Mouse (Mus musculus) spleen, adult 12 weeks (tissue): Measurements from ENCODE around the gene Rasgrp3.
"Not testable (repeated sequence)": the region's sequence is repeated elsewhere in the genome, so short reads cannot be mapped to it uniquely, and the experiment has no call there.

ENCODE experiments used
- DNase-seq: peaks from one replicate; pipeline ENCODE4 v3.0.0; 2022; ENCODE audit warnings: low spot score

Gene Rasgrp3

DNA sequence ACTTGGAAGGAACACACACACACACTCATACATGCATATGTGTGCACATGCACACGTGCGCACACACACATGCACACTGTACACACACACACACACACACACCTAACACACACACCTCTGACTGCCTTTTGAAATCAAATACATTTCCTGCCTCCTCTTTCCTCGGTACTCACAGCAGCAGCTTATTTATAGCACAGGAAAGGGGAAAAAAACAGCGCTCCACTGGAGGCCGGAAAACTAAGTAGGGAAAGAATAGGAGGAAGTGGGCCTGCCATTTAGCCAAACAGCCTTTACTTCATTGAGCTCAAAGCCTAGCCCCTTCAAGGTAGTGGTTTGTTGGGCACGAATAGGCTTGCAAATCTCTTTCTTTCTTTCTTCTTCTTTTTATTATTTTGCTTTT is at the start of gene Rasgrp3:
TSS of gene Rasgrp3 (plus strand) at position 298 of the 400 bp plus-strand sequence.
- DNase-seq, result no peak

DNA sequence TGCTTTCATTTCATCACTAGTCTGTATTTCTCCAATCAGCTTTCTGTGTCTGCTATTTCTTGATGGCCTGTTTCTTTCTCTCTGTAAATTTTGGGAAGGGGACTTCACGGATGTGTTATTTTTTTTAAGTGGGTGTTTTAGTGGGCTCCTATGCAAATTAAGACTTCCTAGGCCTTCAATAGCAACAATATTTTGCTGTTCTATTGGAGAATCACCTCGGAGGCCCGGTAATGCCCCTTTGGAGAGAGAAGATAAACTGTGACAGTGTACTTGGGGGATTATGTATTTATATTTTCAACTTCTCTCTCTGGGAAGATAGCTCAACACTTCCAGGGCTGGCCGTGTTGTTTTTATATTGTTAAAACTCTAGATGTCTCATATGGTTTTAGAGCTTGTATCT is 47.3 kb upstream of the Rasgrp3 start:
- no peak for DNase-seq

DNA sequence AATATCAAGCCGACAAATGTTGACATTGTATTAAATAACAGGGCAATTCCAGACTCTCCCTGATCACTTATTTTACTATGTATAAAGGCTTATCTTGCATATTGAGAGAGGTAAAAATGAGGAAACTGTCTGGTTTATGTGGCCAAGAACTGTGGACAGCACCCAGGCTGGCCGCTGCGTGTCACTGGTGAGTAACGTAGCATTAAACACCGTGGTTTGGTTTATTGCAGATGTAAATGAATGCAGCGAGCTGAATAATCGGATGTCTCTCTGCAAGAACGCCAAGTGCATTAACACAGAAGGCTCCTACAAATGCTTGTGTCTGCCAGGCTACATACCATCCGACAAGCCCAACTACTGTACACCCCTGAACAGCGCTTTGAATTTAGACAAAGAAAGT is 45.6 kb upstream of the Rasgrp3 start:
- DNase-seq, result no peak

DNA sequence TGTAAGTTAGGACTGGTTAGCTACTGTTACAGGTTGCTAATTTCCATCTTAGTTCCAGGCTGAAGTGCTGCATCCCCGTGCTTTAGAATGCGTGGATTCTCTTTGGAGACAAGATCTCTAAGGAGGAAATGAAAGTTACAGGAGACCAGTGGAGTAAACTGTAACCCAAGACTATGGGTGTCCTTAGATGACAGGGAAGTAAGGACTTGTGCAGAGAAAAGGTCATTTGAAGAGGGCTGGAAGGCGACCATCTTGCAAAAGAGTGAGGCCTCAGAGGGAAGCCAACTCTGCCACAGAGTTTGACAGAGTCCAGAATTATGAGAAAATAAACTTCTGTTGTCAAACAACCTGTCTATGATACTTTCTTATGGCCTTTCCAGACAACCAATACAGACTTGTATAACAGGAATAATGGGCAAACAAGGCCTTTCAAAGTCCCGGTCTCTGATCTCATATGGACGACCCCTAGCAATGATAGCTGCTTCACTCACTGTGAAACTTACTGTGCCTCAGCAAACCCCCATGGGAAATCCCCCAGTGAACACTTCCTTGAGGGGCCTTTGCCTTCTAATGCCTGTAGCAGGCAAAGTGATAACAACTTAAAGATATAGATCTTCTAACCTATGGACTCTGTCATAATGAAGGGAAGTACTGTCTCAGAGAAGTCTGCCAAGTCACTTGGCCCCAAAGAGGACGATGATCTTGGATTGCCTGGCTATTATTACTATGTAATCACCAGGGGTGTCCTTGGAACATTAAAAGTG is 44.1 kb upstream of the Rasgrp3 start:
- no peak for DNase-seq

DNA sequence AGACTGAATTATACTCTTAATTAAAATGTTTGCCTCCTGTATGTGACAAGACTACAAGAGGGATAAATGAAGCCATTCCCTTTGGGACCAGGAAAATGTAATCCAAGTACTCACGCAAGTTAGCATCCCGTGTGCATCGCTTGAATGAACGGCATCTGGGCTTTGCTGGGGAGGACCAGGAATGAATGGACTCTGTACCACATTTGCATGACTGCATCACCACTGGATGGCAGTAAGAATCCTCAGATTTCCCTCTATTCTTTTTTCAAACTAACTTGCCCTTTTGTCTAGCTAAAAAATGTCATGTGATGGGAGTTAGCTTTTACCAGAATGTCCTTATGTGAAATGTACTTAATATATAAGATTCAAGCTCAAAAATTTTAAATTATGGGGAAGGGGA is 29.3 kb upstream of the Rasgrp3 start:
- DNase-seq, result no peak

DNA sequence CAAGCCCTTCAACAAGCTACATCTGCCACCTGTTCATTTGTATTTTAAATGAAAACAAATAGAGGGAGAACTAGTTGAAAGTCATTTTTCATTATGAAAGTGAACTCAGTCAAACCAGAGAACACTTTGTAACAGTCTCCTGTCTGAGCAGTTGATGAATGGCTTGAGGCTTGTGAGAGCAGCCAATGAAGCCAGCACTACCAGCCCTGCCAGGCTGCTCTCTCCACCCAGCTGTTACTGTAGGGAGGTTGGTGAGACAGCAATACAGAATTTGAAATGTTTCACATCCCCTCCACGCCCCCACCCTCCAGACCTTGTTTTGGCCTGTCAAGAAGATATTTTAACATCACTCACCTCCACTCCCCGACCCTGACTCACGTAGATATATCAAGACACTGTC is 18.8 kb upstream of the Rasgrp3 start:
- no peak for DNase-seq

DNA sequence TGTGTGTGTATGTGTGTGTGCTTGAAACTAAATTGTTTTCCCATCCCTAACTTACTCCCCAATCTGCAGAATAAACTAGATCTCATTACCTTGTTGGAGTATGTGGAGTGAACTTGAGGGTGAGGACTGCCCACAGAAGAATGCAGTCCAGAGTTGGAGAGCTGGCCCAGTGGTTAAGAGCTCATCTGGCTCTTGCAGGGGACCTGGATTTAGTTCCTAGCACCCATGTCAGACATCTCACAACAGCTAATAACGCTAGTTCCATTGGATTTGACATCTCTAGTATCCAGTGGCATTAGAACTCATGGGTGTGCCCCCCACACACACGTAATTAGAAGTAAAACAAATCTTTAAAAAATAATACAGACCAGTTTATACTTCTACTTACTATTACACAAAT is 1.5 kb upstream of the Rasgrp3 start:
- DNase-seq, result no peak

DNA sequence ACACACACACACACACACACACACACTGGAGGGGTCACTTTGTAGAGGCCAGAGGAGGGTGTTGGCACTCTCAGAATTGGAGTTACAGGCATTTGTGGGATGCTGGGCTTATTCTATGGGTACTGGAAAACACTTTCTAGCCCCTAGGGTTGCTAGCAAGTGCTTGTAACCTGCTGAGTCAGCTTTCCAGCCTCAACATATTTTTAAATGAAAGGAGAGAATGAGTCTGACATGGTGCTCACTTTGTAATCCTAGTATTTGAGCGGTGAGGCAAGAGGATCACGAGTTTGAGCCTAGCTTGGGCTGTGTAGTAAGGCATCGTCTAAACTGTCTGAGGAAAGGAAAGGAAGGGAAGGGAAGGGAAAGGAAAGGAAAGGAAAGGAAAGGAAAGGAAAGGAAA is 825 bp upstream of the Rasgrp3 start:
- no peak for DNase-seq

DNA sequence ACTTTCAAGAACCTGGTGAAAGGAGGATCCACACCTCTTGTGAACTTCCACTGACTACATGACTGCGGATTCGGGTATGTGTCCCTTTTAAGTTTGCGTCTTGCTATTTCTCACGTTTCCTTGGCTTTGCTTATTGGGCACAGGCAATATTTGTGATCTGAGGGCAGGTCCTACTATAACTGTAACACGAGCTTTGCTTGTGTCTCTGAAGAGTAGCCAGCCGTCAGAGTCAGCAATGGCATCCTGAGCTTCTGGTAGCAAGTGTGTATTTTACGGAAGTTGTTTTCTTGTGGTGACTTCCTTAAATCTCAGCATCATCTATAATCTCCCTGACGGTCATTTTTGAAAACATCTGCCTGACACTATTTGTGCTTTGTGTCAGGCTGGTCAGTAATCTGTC is 399 bp downstream of the Rasgrp3 start:
- no peak for DNase-seq

DNA sequence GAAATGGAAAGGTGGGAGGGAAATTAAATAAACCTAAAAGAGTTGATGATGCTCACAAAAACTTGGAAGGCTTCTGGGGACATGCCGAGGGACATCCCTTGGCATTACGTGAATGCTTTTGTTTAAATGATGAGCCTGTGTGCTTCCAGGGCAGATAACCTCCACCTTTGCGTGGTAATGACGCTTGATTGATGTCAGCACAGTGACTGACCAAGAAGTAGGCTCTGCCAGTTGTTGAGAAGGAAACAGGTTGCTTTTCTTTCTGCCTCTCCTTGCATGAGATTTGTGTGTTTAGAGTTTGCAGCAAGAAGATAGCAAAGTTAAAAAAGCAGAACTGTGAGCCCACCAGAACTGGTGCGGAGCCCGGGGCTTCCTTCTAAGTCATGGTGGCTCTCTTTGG is 1.1 kb downstream of the Rasgrp3 start:
- no peak for DNase-seq

DNA sequence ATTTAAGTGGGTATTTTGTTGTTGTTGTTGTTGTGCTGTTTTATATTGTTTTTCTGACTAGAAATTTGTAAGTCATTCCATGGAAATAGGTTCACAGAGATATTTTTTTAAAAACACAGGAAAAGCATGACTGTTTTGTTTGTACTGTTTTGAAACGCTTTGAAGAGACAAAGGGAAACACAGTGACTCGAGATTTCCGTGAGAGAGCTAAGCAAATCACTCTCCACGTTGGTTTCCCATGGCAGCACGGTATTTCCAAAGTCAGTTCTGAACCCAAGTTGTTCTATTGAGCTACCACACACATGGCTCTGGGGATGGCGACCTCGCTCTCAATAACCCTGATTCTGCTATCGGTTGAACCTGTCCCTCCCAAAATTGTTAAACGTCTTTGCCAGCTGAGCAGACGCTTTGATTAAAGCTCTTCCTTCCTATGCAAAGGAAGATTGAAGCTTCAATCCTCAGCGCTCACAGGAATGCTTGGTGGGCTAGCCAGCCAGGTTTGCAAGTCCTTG is 1.6 kb downstream of the Rasgrp3 start:
- DNase-seq, result no peak

DNA sequence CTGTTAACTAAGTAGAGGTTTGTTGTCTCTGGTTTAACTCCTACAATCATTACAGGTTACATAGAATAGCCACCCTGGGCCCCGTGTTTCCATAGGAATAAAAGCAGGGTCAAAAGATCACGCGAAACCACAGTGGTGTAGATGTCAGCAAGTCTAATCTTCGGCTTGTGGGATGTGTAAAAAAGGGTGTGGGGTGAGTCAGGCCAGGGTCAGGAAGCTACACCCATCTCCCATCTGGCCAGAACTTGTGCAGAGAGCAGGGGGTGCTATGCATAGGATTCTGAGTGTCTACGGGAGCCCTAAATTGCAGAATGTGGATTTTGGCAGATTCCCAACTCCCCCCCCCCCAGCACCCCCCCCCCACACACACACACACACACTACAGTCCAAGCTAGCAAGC is 2.5 kb downstream of the Rasgrp3 start:
- no peak for DNase-seq

DNA sequence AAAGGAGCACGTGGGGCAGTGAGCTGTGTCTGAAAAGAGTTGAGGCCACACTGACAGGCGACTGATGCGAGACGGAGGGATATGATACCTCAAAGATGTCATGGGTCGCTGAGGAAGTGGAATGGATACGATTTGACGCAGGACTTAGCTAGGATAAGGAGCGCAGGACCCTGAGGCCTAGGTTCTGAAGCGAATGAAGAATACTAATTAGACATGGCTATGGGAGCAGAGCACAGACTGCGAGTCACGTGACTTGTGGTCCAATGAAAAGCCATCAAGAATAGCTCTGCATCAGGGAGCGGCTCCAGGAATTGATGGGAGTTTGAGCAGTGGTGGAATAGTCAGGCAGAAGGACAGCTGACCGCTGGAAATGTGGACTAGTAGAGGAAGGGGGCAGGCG is 3.4 kb downstream of the Rasgrp3 start:
- DNase-seq, result no peak

DNA sequence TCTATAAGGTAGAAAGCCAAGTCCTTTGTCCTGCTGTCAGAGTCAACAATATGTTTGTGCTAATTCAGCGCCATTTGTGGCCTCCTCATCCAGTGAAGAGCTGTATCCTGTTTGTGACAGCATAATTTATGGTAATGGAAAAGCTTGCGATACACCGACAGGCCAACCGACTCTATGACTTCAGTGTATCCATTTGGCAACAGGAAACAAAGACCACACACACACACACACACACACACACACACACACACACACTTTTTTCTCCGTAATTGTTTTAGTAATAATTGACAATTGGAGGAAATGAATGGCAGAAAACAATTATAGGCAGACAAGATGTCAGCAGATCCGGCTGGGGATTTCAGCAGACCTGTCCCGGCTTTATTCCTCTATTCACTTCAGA is 4.9 kb downstream of the Rasgrp3 start:
- no peak for DNase-seq

DNA sequence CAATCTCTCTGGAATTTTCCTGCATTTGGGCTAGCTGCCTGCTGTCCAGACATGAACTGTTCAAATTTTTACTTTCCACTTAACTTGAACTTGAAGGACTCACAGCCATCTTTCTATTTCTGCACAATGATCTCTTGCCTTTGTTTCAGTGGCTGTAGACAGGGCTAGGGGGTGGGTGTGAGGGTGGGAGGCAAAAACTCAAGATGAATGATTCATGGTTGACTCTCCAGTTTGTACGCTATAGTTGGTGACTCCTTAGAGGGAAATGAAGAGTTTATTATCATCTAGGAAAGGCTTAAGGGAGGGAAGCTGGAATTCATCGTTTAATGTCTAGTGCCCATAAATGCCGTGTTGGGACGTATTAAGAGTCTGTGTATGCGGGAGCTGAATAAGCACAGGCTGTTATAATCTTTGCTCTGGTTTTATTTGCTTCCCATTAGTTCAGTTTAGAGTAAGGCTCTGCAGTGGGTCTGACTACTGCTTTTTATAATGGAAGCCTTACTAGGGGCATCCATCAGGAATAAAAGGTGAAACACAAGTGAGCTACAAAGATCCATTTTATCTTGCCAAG is 5.6 kb downstream of the Rasgrp3 start:
- DNase-seq, result no peak

DNA sequence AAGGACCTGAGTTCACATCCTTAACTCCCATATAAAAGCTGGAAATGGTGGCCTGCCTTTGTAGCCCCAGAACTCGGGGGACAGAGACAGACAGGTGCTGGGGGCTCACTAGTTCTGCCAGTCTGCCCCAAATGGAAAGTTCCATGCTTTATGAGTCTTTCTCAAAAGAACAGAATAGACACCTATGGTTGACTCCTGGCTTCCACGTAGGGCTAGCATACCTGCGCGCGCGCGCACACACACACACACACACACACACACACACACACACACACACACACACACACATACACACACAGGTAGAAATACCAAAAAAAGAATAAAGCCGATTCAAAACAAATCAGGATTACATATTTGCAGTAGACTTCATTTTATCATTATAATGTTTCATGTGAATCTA is 6.7 kb downstream of the Rasgrp3 start:
- no peak for DNase-seq

DNA sequence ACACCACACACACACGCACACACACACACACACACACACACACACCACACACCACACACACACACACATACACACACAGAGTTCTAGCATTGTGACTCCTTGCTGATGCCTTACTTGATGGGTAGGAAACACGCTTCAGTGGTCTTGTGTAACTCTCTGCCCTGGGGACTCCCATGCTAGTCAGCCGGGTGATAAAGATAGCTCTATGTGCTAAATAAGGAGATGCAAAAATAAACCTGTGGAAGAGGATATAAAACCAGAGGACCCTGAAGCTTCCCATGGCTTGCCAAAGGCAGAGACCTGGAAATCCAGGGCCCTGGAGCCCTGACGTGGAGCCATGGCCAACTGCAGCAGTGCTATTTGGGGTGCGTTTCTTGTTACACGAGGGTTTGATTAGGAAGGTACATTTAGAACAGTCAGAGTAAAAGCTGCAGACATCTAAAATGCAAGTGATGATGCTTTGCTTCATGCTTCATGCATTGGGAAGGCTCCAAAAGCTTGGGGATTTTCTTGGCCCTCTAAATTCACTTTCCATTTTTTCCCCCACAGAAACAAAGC is 7.4 kb downstream of the Rasgrp3 start:
- DNase-seq, result peak; percentile 7

DNA sequence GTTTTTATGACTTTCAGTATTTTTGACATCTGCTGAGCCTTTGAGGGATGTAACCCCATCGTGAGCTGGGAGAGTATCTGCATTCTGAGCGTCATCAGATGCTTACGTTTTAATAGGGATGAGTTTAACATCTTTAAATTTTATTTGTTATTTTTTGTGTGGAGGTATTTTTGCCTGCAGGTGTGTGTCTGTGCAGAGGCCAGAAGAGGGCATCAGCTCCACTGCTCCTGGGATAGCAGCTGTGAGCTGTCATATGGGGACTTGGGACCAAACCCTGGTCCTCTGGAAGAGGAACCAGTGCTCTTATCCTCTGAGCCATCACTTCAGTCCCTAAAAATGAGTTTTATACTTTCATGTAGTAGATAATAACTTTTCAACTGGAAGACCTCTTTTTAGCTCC is 12.6 kb downstream of the Rasgrp3 start:
- no peak for DNase-seq

DNA sequence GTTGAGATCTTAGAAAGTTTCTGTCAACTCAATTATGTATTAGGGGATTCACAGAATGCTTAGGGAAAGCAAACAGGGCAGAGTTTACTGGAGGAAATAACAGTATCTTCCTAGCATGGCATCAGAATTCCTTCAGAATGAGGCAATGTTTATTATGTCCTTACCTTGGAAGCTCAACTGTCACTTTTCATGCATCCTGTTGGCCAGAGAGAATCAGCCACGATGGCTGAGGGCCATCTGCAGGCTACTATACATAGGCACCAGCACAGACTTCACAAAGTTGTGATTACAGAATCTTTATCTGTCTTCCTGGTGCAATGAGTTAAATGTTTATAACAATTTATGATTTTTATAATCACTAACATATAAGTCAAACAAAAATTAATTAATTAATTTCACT is 13.3 kb downstream of the Rasgrp3 start:
- DNase-seq, result no peak

DNA sequence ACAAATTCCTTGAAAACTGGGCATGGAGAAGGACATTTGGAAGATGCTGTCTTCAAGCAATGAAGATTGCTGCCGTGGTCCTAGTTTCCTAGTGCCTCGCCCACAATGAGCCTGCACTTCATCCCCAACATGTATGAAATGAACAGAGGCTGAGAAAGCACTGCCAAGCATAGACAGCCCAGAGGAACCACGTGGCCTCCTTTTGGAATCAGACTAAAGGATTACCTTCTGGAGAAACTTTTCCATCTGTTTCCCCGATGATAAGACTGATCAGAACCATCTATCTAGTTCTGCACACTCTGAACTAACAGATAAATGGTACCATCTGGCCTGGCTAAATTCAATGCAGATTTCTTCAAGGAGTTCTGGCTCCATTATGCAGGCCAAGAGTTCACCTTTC is 16.6 kb downstream of the Rasgrp3 start:
- DNase-seq, result no peak

DNA sequence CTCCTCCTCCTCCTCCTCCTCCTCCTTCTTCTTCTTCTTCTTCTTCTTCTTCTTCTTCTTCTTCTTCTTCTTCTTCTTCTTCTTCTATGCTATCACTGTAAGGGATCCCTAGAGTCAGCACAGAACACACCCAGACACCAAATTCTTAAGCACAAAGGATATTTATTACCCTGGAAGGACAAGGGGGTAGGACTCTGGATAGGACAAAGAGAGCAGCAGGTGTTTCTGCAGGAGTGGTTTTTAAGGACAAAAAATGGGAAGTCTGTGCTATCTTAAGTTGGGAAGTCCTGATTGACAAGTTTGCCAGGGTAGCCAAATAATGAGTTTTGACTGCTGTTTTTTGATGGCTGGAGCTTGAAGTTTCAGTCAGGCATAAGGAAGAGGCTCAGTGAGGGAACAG is 17.9 kb downstream of the Rasgrp3 start:
- no peak for DNase-seq

DNA sequence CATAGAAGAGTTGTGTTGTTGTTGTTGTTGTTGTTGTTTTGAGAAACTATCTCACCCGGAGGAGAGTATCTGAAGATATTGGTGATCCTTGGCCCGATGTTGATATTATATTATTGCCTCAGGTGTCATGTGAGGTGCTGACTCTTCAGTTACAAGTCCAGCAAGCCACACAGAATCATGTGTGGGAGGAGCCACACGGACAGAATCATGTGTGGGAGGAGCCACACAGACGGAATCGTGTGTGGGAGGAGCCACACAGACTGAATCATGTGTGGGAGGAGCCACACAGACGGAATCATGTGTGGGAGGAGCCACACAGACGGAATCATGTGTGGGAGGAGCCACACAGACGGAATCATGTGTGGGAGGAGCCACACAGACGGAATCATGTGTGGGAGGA is 20.4 kb downstream of the Rasgrp3 start:
- not testable (repeated sequence) for DNase-seq

DNA sequence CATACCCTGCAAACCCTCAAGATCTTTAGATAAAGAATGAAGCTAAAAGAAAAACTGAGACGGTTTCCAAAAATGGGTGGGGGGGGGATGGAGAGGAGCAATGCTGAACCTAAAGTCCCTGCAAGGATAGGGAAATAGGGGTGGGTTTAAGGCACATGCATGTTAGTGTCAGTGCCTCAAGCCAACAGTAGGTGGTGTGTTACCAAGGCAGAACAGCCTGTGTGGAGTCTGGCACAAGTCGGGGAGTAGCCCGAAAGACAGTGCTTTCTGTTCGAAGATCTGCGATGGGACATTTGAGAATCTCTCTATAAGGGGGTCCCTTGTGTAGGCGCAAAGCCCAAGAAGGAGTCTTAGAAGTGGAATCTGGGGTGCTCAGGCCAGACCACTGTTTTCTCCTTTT is 24.9 kb downstream of the Rasgrp3 start:
- no peak for DNase-seq

DNA sequence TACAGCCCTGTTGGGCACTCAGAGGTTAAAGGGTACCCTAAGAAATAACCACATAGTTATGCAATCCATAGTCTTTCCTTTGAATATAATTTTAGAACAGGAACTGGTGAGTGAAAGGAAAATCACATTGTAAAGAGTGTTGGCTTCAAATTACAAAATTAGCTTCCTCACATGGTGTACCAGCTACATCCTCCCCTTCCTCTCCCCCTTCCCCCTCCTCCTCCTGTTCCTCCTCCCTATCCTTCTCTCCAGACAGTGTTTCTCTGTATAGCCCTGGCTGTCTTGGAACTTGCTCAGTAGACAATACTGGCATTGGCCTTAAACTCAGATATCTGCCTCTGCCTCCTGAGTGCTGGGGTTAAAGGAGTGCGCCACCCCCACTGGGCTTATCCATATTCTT is 26.1 kb downstream of the Rasgrp3 start:
- no peak for DNase-seq
